Mouse (Mus musculus): ENCODE measurements around the gene Ror2. TPM values are rescaled to one million over a fixed set of nuclear protein-coding genes. Genes with fewer than 3 reads are reported as not detected.

The Ror2 gene
- polyA plus RNA-seq, 1 experiment = not detected

DNA sequence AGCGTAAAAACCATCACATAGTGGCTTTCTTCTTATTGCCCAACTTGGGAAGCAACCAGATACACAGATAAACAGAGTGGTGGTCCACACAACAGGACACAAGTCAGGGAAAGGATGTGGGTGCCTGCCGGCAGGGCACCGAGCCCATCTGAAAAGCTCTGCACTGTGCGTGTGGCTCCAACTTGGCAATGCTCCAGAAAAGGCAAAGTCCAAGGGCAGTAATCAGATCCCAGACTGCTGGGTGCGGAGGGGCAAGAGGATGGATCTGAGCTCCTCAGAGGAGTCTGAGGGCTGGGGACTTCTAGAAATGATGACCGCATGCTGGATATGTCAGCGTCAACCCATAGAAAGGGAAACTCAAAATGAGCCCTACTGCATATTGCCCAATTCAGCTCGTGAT is 163.8 kb downstream of the Ror2 start:
- Histone ChIP-seq H3K4me3 (replicated peaks) (no peak overlapping the region), H3K36me3 (ENCODE audit: control insufficient read depth) (no peaks in the 10 kb centered on the region), H3K27me3 (ENCODE audit: control insufficient read depth) (no peaks in the 10 kb centered on the region), H3K9me3 (ENCODE audit: control insufficient read depth, low read length) (no peaks in the 10 kb centered on the region), H3K4me1 (ENCODE audit: control insufficient read depth) (no peaks in the 10 kb centered on the region)
- TF ChIP-seq TAL1 (IDR thresholded peaks at IDR 0.05; ENCODE audit: low read length) (no peak), GATA1 (IDR thresholded peaks at IDR 0.05; ENCODE audit: low read length) (no peak)

GRCm38 (mm10) chr13:53120906-53121305 is 165.0 kb downstream of the Ror2 start:
- TF ChIP-seq TAL1 (IDR thresholded peaks at IDR 0.05; ENCODE audit: low read length) (no peak), GATA1 (IDR thresholded peaks at IDR 0.05; ENCODE audit: low read length) (no peak)
- no peaks in the 10 kb centered on the region for H3K9me3 ChIP-seq (ENCODE audit: control insufficient read depth, low read length)
- H3K4me1 ChIP-seq (ENCODE audit: control insufficient read depth) = no peaks in the 10 kb centered on the region
- no peaks in the 10 kb centered on the region for H3K36me3 ChIP-seq (ENCODE audit: control insufficient read depth)
- no peak overlapping the region for H3K4me3 ChIP-seq (replicated peaks)
- no peaks in the 10 kb centered on the region for H3K27me3 ChIP-seq (ENCODE audit: control insufficient read depth)

- Histone ChIP-seq H3K4me1 (ENCODE audit: control insufficient read depth) (no peaks in the 10 kb centered on the region), H3K9me3 (ENCODE audit: control insufficient read depth, low read length) (no peaks in the 10 kb centered on the region), H3K27me3 (ENCODE audit: control insufficient read depth) (no peaks in the 10 kb centered on the region), H3K4me3 (replicated peaks) (no peak overlapping the region), H3K36me3 (ENCODE audit: control insufficient read depth) (no peaks in the 10 kb centered on the region)
- TF ChIP-seq GATA1 (IDR thresholded peaks at IDR 0.05; ENCODE audit: low read length) (no peak), TAL1 (IDR thresholded peaks at IDR 0.05; ENCODE audit: low read length) (no peak)
Observed at GRCm38 (mm10) chr13:53119586-53120426, 166.1 kb downstream of the Ror2 start.

- no peaks in the 10 kb centered on the region for H3K4me1 ChIP-seq (ENCODE audit: control insufficient read depth)
- no peaks in the 10 kb centered on the region for H3K36me3 ChIP-seq (ENCODE audit: control insufficient read depth)
- TF ChIP-seq TAL1 (IDR thresholded peaks at IDR 0.05; ENCODE audit: low read length) = no peak
- TF ChIP-seq GATA1 (IDR thresholded peaks at IDR 0.05; ENCODE audit: low read length) = no peak
- H3K9me3 ChIP-seq (ENCODE audit: control insufficient read depth, low read length) = no peaks in the 10 kb centered on the region
- H3K4me3 ChIP-seq (replicated peaks) = no peak overlapping the region
- no peaks in the 10 kb centered on the region for H3K27me3 ChIP-seq (ENCODE audit: control insufficient read depth)
Observed at GRCm38 (mm10) chr13:53118398-53118797, 167.5 kb downstream of the Ror2 start.

- no peaks in the 10 kb centered on the region for H3K36me3 ChIP-seq (ENCODE audit: control insufficient read depth)
- no peaks in the 10 kb centered on the region for H3K9me3 ChIP-seq (ENCODE audit: control insufficient read depth, low read length)
- H3K4me3 ChIP-seq (replicated peaks) = no peak overlapping the region
- H3K4me1 ChIP-seq (ENCODE audit: control insufficient read depth) = no peaks in the 10 kb centered on the region
- TF ChIP-seq GATA1 (IDR thresholded peaks at IDR 0.05; ENCODE audit: low read length) (no peak), TAL1 (IDR thresholded peaks at IDR 0.05; ENCODE audit: low read length) (no peak)
- H3K27me3 ChIP-seq (ENCODE audit: control insufficient read depth) = no peaks in the 10 kb centered on the region
Observed at GRCm38 (mm10) chr13:53117921-53118320, 168.0 kb downstream of the Ror2 start.

DNA sequence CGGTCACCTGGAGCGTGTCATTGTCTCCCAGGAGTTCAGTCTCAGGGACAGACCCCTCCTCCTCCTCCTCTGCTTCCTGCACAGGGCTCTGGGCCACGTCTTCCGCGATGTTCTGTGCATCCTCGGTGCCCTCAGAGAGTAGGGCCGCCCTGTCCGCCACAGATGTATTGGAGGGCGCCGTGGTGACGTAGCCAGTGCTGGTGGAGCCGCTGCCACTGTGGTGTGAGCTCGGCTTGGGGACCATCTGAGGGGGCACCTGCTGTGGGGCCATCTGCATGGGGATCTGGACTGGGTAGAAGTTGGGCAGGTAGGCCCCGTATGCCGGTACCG is 175.7 kb downstream of the Ror2 start:
- H3K9me3 ChIP-seq (ENCODE audit: control insufficient read depth, low read length) = peaks cover 4% of the 10 kb centered on the region; the same call in 1 of the 2 replicates
- H3K36me3 ChIP-seq (ENCODE audit: control insufficient read depth) = no peaks in the 10 kb centered on the region
- no peaks in the 10 kb centered on the region for H3K27me3 ChIP-seq (ENCODE audit: control insufficient read depth)
- H3K4me1 ChIP-seq (ENCODE audit: control insufficient read depth) = no peaks in the 10 kb centered on the region
- no peak for TF ChIP-seq GATA1 (IDR thresholded peaks at IDR 0.05; ENCODE audit: low read length)
- no peak for TF ChIP-seq TAL1 (IDR thresholded peaks at IDR 0.05; ENCODE audit: low read length)
- no peak overlapping the region for H3K4me3 ChIP-seq (replicated peaks)

- Histone ChIP-seq H3K27me3 (ENCODE audit: control insufficient read depth) (no peaks in the 10 kb centered on the region), H3K4me3 (replicated peaks) (no peak overlapping the region), H3K4me1 (ENCODE audit: control insufficient read depth) (no peaks in the 10 kb centered on the region), H3K9me3 (ENCODE audit: control insufficient read depth, low read length) (peaks cover 4% of the 10 kb centered on the region; the same call in 1 of the 2 replicates), H3K36me3 (ENCODE audit: control insufficient read depth) (no peaks in the 10 kb centered on the region)
- TF ChIP-seq GATA1 (IDR thresholded peaks at IDR 0.05; ENCODE audit: low read length) (no peak), TAL1 (IDR thresholded peaks at IDR 0.05; ENCODE audit: low read length) (no peak)
Observed at GRCm38 (mm10) chr13:53109560-53110248, 176.2 kb downstream of the Ror2 start.

GRCm38 (mm10) chr13:53106676-53107075 is 179.2 kb downstream of the Ror2 start:
- Histone ChIP-seq H3K4me3 (replicated peaks) (no peak overlapping the region), H3K36me3 (ENCODE audit: control insufficient read depth) (no peaks in the 10 kb centered on the region), H3K9me3 (ENCODE audit: control insufficient read depth, low read length) (peaks cover 4% of the 10 kb centered on the region; the same call in 1 of the 2 replicates), H3K27me3 (ENCODE audit: control insufficient read depth) (no peaks in the 10 kb centered on the region), H3K4me1 (ENCODE audit: control insufficient read depth) (no peaks in the 10 kb centered on the region)
- TF ChIP-seq TAL1 (IDR thresholded peaks at IDR 0.05; ENCODE audit: low read length) = no peak
- no peak for TF ChIP-seq GATA1 (IDR thresholded peaks at IDR 0.05; ENCODE audit: low read length)

Measured in erythroblast, embryonic 14.5 days (primary cell).